Mouse (Mus musculus): ENCODE data around the gene Sncg. TPM values are rescaled to one million over a fixed set of nuclear protein-coding genes. Genes with fewer than 3 reads are reported as not detected.

Sncg gene
- total and polyA plus RNA-seq, 3 experiments = 0.21 to 0.50 (median 0.27) TPM

DNA sequence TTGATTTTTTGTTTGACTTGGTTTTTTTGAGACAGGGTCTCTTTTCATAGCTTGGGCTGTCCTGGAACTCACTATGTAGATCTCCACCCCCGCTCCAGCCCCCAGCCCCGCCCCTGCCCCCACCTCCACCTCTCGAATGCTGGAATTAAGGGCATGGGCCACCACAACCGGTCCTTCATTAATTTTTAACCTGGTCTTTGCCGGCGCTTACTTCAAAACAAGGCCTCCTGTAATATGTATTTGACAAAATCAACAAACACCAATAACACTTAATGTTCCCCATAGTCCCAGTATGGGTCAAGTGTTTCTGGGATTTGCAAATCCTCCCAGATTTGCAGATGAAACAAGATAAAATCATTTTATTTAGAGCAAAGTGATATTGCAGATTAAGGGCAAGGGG, 14.3 kb downstream of the Sncg start:
- dilution Hi-C loops (cut with MboI; ENCODE audit: extremely low pct_ligation_motif_present, extremely low pct_unique_long_range_greater_than_20kb, low sequenced_read_pairs) (no loop called here), in situ Hi-C loops (cut with MboI; ENCODE audit: low pct_ligation_motif_present, low pct_unique_long_range_greater_than_20kb, low sequenced_read_pairs) (no loop called here)
- Histone ChIP-seq H3K4me3 (replicated peaks in 1 of 3; ENCODE audit: low read depth in 2 of 3, low read length in 2 of 3, poor library complexity in 1 of 3) (no peak overlapping the region), H3K27me3 (replicated peaks) (no peaks in the 10 kb centered on the region), H3K9me3 (replicated peaks; ENCODE audit: low read length) (peaks cover 13% of the 10 kb centered on the region), H3K4me2 (ENCODE audit: insufficient read depth, low read depth, poor library complexity, severe bottlenecking) (no peak overlapping the region), H3K36me3 (replicated peaks in 1 of 2; ENCODE audit: control insufficient read depth in 1 of 2, insufficient read depth in 1 of 2, low read length in 1 of 2) (no peaks in the 10 kb centered on the region), H3K27ac (ENCODE audit: insufficient read depth, low read depth) (no peak overlapping the region), H3K4me1 (ENCODE audit: control insufficient read depth in 1 of 2, insufficient read depth in 2 of 2) (0 out of 4 replicates have a peak, but pooled peaks cover 0 to 3% of the 10 kb centered on the region in 2 experiments), H3K9ac (ENCODE audit: insufficient read depth, low read depth) (no peak overlapping the region), H3K79me2 (replicated peaks; ENCODE audit: control insufficient read depth, extremely low read depth, insufficient read depth, poor library complexity, severe bottlenecking) (no peaks in the 10 kb centered on the region)
- DNase-seq (ENCODE audit: extremely low read depth) = no peak
- TF ChIP-seq JUN (IDR thresholded peaks at IDR 0.05; ENCODE audit: insufficient read depth, low read depth, low read length) (no peak), BHLHE40 (IDR thresholded peaks at IDR 0.05; ENCODE audit: low read depth, low read length) (no peak), POLR2AphosphoS2 (IDR thresholded peaks at IDR 0.05; ENCODE audit: low read depth, low read length) (no peak), RCOR1 (conservative IDR thresholded peaks at IDR 0.05; ENCODE audit: low read depth, low read length) (no peak), ETS1 (conservative IDR thresholded peaks at IDR 0.05; ENCODE audit: low read depth, low read length) (no peak), CHD1 (IDR thresholded peaks at IDR 0.05; ENCODE audit: low read depth, low read length) (no peak), KAT2A (IDR thresholded peaks at IDR 0.05; ENCODE audit: insufficient replicate concordance, low read length) (no peak), TCF12 (IDR thresholded peaks at IDR 0.05; ENCODE audit: low read depth, low read length) (no peak), ZNF384 (IDR thresholded peaks at IDR 0.05; ENCODE audit: low read depth, low read length) (no peak), GABPA (IDR thresholded peaks at IDR 0.05; ENCODE audit: insufficient replicate concordance, low read depth, low read length) (no peak), USF1 (IDR thresholded peaks at IDR 0.05; ENCODE audit: low read depth, low read length) (no peak), SMC3 (IDR thresholded peaks at IDR 0.05; ENCODE audit: low read depth, low read length) (no peak), RAD21 (IDR thresholded peaks at IDR 0.05; ENCODE audit: low read depth, low read length) (no peak), ZC3H11A (IDR thresholded peaks at IDR 0.05; ENCODE audit: low read depth, low read length) (no peak), MYC (IDR thresholded peaks at IDR 0.05; ENCODE audit: low read depth, low read length) (no peak), NELFE (IDR thresholded peaks at IDR 0.05; ENCODE audit: low read depth, low read length) (no peak), E2F4 (IDR thresholded peaks at IDR 0.05; ENCODE audit: insufficient replicate concordance, low read depth, low read length) (no peak), POLR2A (IDR thresholded peaks at IDR 0.05; ENCODE audit: low read depth, low read length) (no peak), PAX5 (IDR thresholded peaks at IDR 0.05; ENCODE audit: low read length) (no peak)

- Histone ChIP-seq H3K9ac (ENCODE audit: insufficient read depth, low read depth) (no peak overlapping the region), H3K36me3 (replicated peaks in 1 of 2; ENCODE audit: control insufficient read depth in 1 of 2, insufficient read depth in 1 of 2, low read length in 1 of 2) (no peaks in the 10 kb centered on the region), H3K9me3 (replicated peaks; ENCODE audit: low read length) (peaks cover 9% of the 10 kb centered on the region), H3K4me3 (replicated peaks in 1 of 3; ENCODE audit: low read depth in 2 of 3, low read length in 2 of 3, poor library complexity in 1 of 3) (no peak overlapping the region), H3K27me3 (replicated peaks) (no peaks in the 10 kb centered on the region), H3K4me2 (ENCODE audit: insufficient read depth, low read depth, poor library complexity, severe bottlenecking) (no peak overlapping the region), H3K27ac (ENCODE audit: insufficient read depth, low read depth) (no peak overlapping the region), H3K4me1 (ENCODE audit: control insufficient read depth in 1 of 2, insufficient read depth in 2 of 2) (0 out of 4 replicates have a peak, but pooled peaks cover 0 to 3% of the 10 kb centered on the region in 2 experiments), H3K79me2 (replicated peaks; ENCODE audit: control insufficient read depth, extremely low read depth, insufficient read depth, poor library complexity, severe bottlenecking) (no peaks in the 10 kb centered on the region)
- in situ Hi-C loops (cut with MboI; ENCODE audit: low pct_ligation_motif_present, low pct_unique_long_range_greater_than_20kb, low sequenced_read_pairs) (no loop called here), dilution Hi-C loops (cut with MboI; ENCODE audit: extremely low pct_ligation_motif_present, extremely low pct_unique_long_range_greater_than_20kb, low sequenced_read_pairs) (no loop called here)
- TF ChIP-seq ZMIZ1 (IDR thresholded peaks at IDR 0.05; ENCODE audit: low read depth, low read length) = no peak
- no peak for TF ChIP-seq RAD21 (IDR thresholded peaks at IDR 0.05; ENCODE audit: low read depth, low read length)
- no peak for TF ChIP-seq MYC (IDR thresholded peaks at IDR 0.05; ENCODE audit: low read depth, low read length)
- no peak for TF ChIP-seq SIN3A (IDR thresholded peaks at IDR 0.05; ENCODE audit: low read length)
- no peak for TF ChIP-seq HCFC1 (IDR thresholded peaks at IDR 0.05; ENCODE audit: low read depth, low read length)
- TF ChIP-seq BHLHE40 (IDR thresholded peaks at IDR 0.05; ENCODE audit: low read depth, low read length) = no peak
- TF ChIP-seq ZKSCAN1 (IDR thresholded peaks at IDR 0.05; ENCODE audit: borderline replicate concordance, low read depth, low read length) = no peak
- TF ChIP-seq KAT2A (IDR thresholded peaks at IDR 0.05; ENCODE audit: insufficient replicate concordance, low read length) = no peak
- TF ChIP-seq NRF1 (IDR thresholded peaks at IDR 0.05; ENCODE audit: low read depth, low read length) = no peak
- no peak for TF ChIP-seq CHD2 (IDR thresholded peaks at IDR 0.05; ENCODE audit: low read length)
- no peak for TF ChIP-seq RCOR1 (conservative IDR thresholded peaks at IDR 0.05; ENCODE audit: low read depth, low read length)
- TF ChIP-seq MAFK (IDR thresholded peaks at IDR 0.05; ENCODE audit: insufficient replicate concordance, low read length) = no peak
- no peak for TF ChIP-seq POLR2A (IDR thresholded peaks at IDR 0.05; ENCODE audit: low read depth, low read length)
- TF ChIP-seq NELFE (IDR thresholded peaks at IDR 0.05; ENCODE audit: low read depth, low read length) = no peak
- no peak for TF ChIP-seq USF1 (IDR thresholded peaks at IDR 0.05; ENCODE audit: low read depth, low read length)
- DNase-seq (ENCODE audit: extremely low read depth) = no peak
Observed at GRCm38 (mm10) chr14:34359676-34360244, 14.8 kb downstream of the Sncg start.
